Mouse (Mus musculus) lung, embryonic 14.5 days (tissue): Measurements from ENCODE around the gene Phactr2. TPM values are rescaled to one million over a fixed set of nuclear protein-coding genes. Genes with fewer than 3 reads are reported as not detected.

ENCODE experiments used
- ATAC-seq: fragments of 200-750 bp; cut with Nextera tagmentation; 2 replicates; pipeline ENCODE4 v1.8.0; 2017; ENCODE audit warnings: mild to moderate bottlenecking, moderate TSS enrichment, moderate library complexity; ENCODE audit not compliant: insufficient read depth
- DNase-seq: peaks from one replicate; pipeline ENCODE4 v3.0.0-alpha.2; 2015
- H3K27ac ChIP-seq: fragments of 300-500 bp; sonication (generic); 2 replicates; pipeline ENCODE4 v1.5.1; 2014; ENCODE audit warnings: low read depth, mild to moderate bottlenecking, moderate library complexity
- H3K27me3 ChIP-seq: fragments of 300-500 bp; sonication (generic); 2 replicates; pipeline ENCODE4 v1.6.1; 2014; ENCODE audit warnings: low read length, control low read depth; ENCODE audit not compliant: insufficient read depth
- H3K36me3 ChIP-seq: fragments of 300-500 bp; sonication (generic); 2 replicates; pipeline ENCODE4 v1.6.1; 2014; ENCODE audit warnings: control low read depth; ENCODE audit not compliant: insufficient read depth
- H3K4me1 ChIP-seq: fragments of 300-500 bp; sonication (generic); 2 replicates; pipeline ENCODE4 v1.6.1; 2014; ENCODE audit warnings: antibody characterized with exemption, control low read depth; ENCODE audit not compliant: insufficient read depth
- H3K4me2 ChIP-seq: fragments of 300-500 bp; sonication (generic); 2 replicates; pipeline ENCODE4 v1.6.1; 2014; ENCODE audit warnings: mild to moderate bottlenecking
- H3K4me3 ChIP-seq: fragments of 300-500 bp; sonication (generic); 2 replicates; pipeline ENCODE4 v1.5.1; 2014; ENCODE audit warnings: low read depth, low read length
- H3K9ac ChIP-seq: fragments of 300-500 bp; sonication (generic); 2 replicates; pipeline ENCODE4 v1.6.1; 2014
- H3K9me3 ChIP-seq: fragments of 300-500 bp; sonication (generic); 2 replicates; pipeline ENCODE4 v1.6.1; 2016; ENCODE audit warnings: low read depth, low read length, control low read depth
- CTCF ChIP-seq: IDR thresholded peaks from 2 replicates; pipeline ENCODE4 v1.5.1; 2016; ENCODE audit warnings: antibody characterized with exemption, low read depth
- WGBS: fragments of 180-500 bp; shearing (Covaris S2); extraction: QIAGEN DNeasy Blood & Tissue Kit; methylation state at CpG from one replicate; pipeline ENCODE4 v1.1.7; 2014; 5-methylcytosine and 5-hydroxymethylcytosine counted together
- polyA plus RNA-seq: library from polyadenylated mRNA; unstranded; fragments of >200 nt; fragmentation: Nextera tagmentation; extraction: Ambion mirVana; gene quantifications from 2 replicates; pipeline ENCODE4 v1.2.1, GENCODE M21; 2014

The Phactr2 gene
- polyA plus RNA-seq, 1 experiment from 2014 or later = 40.7 TPM

DNA sequence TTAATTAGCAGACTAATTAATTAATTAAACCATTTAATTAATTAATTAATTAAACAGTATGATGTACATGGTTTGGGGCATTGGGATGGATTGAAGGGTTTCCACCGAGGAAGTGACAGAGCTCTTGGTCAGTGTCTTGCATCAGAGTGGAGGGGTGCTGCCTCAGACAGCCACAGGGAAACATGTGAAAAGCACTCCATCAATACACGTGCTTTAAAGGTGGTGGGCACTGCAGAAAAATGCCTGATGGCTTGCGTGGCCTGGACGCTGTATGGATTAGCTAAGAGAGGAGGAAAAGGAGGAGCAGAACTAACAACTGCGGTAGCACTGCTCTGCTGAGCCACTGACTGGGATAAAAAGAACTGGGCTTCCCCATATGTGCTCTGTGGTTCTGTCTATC, 237.3 kb downstream of the Phactr2 start:
- Histone ChIP-seq H3K9ac (no peak overlapping the region), H3K27me3 (no peaks in the 10 kb centered on the region), H3K4me1 (peaks cover 10% of the 10 kb centered on the region), H3K9me3 (no peaks in the 10 kb centered on the region), H3K4me3 (no peak overlapping the region), H3K4me2 (no peak overlapping the region), H3K36me3 (peaks cover 17% of the 10 kb centered on the region; the same call in 1 of the 2 replicates), H3K27ac (no peak overlapping the region)
- DNase-seq (no peak), ATAC-seq (no peak)
- WGBS = 84% methylated on average over 5 of the region's 5 CpGs
- TF ChIP-seq CTCF = no peak

DNA sequence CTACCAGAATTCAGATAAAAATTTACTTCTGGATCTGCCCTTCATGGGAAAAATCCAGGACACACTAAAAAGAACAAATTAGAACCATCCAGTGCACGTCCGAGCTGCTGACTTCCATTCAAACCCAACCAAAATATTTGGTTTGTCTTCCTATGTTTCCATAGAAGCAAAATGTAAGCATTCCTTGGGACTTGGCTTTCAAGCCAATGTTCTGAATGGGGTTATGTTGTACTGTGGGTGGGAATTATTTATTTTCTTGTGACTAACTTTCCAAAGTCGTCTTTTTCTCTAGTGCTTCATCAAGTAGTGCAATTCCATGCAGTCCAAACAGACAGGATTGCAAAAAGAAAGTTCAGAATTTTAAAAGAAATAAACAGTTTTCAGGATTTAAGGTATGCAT, 239.7 kb downstream of the Phactr2 start:
- no peak overlapping the region for H3K27ac ChIP-seq
- H3K4me1 ChIP-seq = no peaks in the 10 kb centered on the region
- no peak overlapping the region for H3K4me3 ChIP-seq
- H3K36me3 ChIP-seq = peaks cover 29% of the 10 kb centered on the region; the same call in 1 of the 2 replicates
- no peaks in the 10 kb centered on the region for H3K27me3 ChIP-seq
- ATAC-seq = no peak
- H3K4me2 ChIP-seq = no peak overlapping the region
- peak; percentile 61 for DNase-seq
- H3K9ac ChIP-seq = no peak overlapping the region
- 37% methylated on average over 3 of the region's 3 CpGs for WGBS
- no peaks in the 10 kb centered on the region for H3K9me3 ChIP-seq
- TF ChIP-seq CTCF = no peak

GRCm38 (mm10) chr10:13233941-13234340, 240.3 kb downstream of the Phactr2 start:
- H3K27ac ChIP-seq = no peak overlapping the region
- no peaks in the 10 kb centered on the region for H3K9me3 ChIP-seq
- no peak overlapping the region for H3K4me2 ChIP-seq
- WGBS = 87% methylated on average over 10 of the region's 10 CpGs
- no peak overlapping the region for H3K4me3 ChIP-seq
- H3K4me1 ChIP-seq = no peaks in the 10 kb centered on the region
- TF ChIP-seq CTCF = no peak
- H3K9ac ChIP-seq = no peak overlapping the region
- H3K27me3 ChIP-seq = no peaks in the 10 kb centered on the region
- no peak for DNase-seq
- H3K36me3 ChIP-seq = peaks cover 26% of the 10 kb centered on the region; the same call in 1 of the 2 replicates
- no peak for ATAC-seq

DNA sequence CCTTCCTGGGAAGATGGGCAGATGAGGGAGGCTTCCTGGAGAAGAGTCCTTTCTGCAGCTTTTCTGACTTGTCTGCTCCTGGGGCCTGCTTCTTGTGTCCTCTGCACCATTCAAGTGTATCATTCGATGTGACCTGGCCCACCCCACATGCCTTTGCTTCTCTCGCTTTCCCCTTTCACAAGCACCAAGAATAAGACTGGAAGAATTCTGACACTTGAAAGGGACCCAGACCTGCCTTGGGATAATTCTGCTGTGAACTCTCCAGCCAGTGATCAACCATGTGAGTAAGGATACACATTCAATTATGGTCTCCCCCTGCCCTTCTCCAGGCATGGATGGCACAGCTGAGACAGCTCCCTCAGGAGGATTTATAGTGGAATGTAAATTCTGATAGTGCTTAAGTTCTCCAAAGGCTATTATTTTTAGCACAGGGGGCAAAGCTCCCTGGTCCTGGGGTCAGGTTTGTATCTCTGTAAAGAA, 241.0 kb downstream of the Phactr2 start:
- WGBS = 66% methylated on average over 2 of the region's 2 CpGs
- no peak overlapping the region for H3K4me3 ChIP-seq
- no peaks in the 10 kb centered on the region for H3K27me3 ChIP-seq
- H3K36me3 ChIP-seq = peaks cover 23% of the 10 kb centered on the region; the same call in 1 of the 2 replicates
- H3K4me2 ChIP-seq = no peak overlapping the region
- ATAC-seq (no peak), DNase-seq (no peak)
- H3K4me1 ChIP-seq = no peaks in the 10 kb centered on the region
- no peak for TF ChIP-seq CTCF
- H3K9ac ChIP-seq = no peak overlapping the region
- H3K9me3 ChIP-seq = no peaks in the 10 kb centered on the region
- no peak overlapping the region for H3K27ac ChIP-seq

GRCm38 (mm10) chr10:13232443-13233142, 241.6 kb downstream of the Phactr2 start:
- 62% methylated on average over 9 of the region's 9 CpGs for WGBS
- Histone ChIP-seq H3K27me3 (no peaks in the 10 kb centered on the region), H3K4me2 (no peak overlapping the region), H3K36me3 (peaks cover 24% of the 10 kb centered on the region; the same call in 1 of the 2 replicates), H3K4me3 (no peak overlapping the region), H3K4me1 (no peaks in the 10 kb centered on the region), H3K9me3 (no peaks in the 10 kb centered on the region), H3K27ac (no peak overlapping the region), H3K9ac (no peak overlapping the region)
- TF ChIP-seq CTCF = no peak
- DNase-seq = no peak
- no peak for ATAC-seq

DNA sequence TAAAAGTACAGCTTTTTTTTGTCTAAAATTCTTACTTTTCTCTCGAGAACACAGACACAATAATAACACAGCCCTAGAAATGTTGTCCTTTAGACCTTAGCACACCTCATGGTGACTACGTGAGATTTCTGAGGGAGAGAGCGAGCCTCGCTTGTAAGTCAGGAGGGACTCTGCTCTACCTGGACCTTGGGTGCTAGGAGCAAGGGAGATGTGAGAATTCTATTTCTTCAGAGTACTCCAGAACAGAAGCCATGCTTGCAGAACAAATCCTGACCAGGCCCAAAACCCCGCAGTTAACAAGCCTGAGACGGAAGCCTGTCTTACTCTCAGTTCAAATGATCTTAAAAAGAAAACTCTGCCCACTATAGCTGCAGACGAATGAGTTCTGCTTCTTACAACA, 243.5 kb downstream of the Phactr2 start:
- no peaks in the 10 kb centered on the region for H3K9me3 ChIP-seq
- ATAC-seq = no peak
- 83% methylated on average over 7 of the region's 7 CpGs for whole genome bisulfite sequencing
- no peak overlapping the region for H3K9ac ChIP-seq
- H3K36me3 ChIP-seq = peaks cover 20% of the 10 kb centered on the region; the same call in 1 of the 2 replicates
- H3K27ac ChIP-seq = no peak overlapping the region
- no peaks in the 10 kb centered on the region for H3K4me1 ChIP-seq
- no peak overlapping the region for H3K4me2 ChIP-seq
- DNase-seq = no peak
- no peak overlapping the region for H3K4me3 ChIP-seq
- no peaks in the 10 kb centered on the region for H3K27me3 ChIP-seq
- TF ChIP-seq CTCF = no peak

GRCm38 (mm10) chr10:13225377-13226063, 248.7 kb downstream of the Phactr2 start:
- Histone ChIP-seq H3K4me2 (no peak overlapping the region), H3K9me3 (no peaks in the 10 kb centered on the region), H3K36me3 (peaks cover 24% of the 10 kb centered on the region; the same call in 1 of the 2 replicates), H3K27me3 (no peaks in the 10 kb centered on the region), H3K27ac (no peak overlapping the region), H3K4me1 (no peaks in the 10 kb centered on the region), H3K9ac (no peak overlapping the region), H3K4me3 (no peak overlapping the region)
- 77% methylated on average over 7 of the region's 7 CpGs for WGBS
- no peak for TF ChIP-seq CTCF
- DNase-seq (no peak), ATAC-seq (no peak)
